Mouse (Mus musculus) MEL (cell line): ENCODE results near the gene Ehbp1l1. TPM values are rescaled to one million over a fixed set of nuclear protein-coding genes. Genes with fewer than 3 reads are reported as not detected.

Source experiments
- DNase-seq: peaks from one replicate; pipeline ENCODE4 v3.0.0; 2011; ENCODE audit warnings: low read depth, low spot score
- H3K27ac ChIP-seq: 2 replicates; pipeline ENCODE4 v1.5.1; 2012; ENCODE audit warnings: low read depth, mild to moderate bottlenecking, control low read depth, low read length, moderate library complexity; ENCODE audit not compliant: control insufficient read depth
- H3K27me3 ChIP-seq, 2 experiments: fragments of 150-350 bp in 1 of 2; sonication (generic) in 1 of 2; 2 replicates each; pipeline ENCODE4 v1.6.1; 2012; ENCODE audit warnings: low read length in 2 of 2, mild to moderate bottlenecking in 2 of 2, improper control_type of control experiment in 1 of 2, moderate library complexity in 1 of 2; ENCODE audit not compliant: insufficient read depth in 2 of 2, control insufficient read depth in 1 of 2
- H3K36me3 ChIP-seq, 2 experiments: 2 replicates each; pipeline ENCODE4 v1.6.1; 2012 to 2014; ENCODE audit warnings: low read length in 2 of 2, improper control_type of control experiment in 1 of 2, inconsistent platforms in 1 of 2, mild to moderate bottlenecking in 1 of 2; ENCODE audit not compliant: insufficient read depth in 2 of 2, control insufficient read depth in 1 of 2
- H3K4me1 ChIP-seq, 2 experiments: fragments of 150-350 bp in 1 of 2; sonication (generic) in 1 of 2; 2 replicates each; pipeline ENCODE4 v1.6.1; 2012; ENCODE audit warnings: low read length in 2 of 2, improper control_type of control experiment in 1 of 2, mild to moderate bottlenecking in 1 of 2; ENCODE audit not compliant: insufficient read depth in 2 of 2, control insufficient read depth in 1 of 2
- H3K4me3 ChIP-seq, 2 experiments: fragments of 150-350 bp in 1 of 2; sonication (generic) in 1 of 2; 2 replicates each; pipeline ENCODE4 v1.5.1; 2012; ENCODE audit warnings: low read depth in 2 of 2, low read length in 2 of 2, mild to moderate bottlenecking in 2 of 2, moderate library complexity in 2 of 2, control low read depth in 1 of 2, improper control_type of control experiment in 1 of 2; ENCODE audit not compliant: control insufficient read depth in 1 of 2, insufficient read depth in 1 of 2
- H3K79me2 ChIP-seq: 2 replicates; pipeline ENCODE4 v1.6.1; 2012; ENCODE audit warnings: mild to moderate bottlenecking, low read length, moderate library complexity; ENCODE audit not compliant: control insufficient read depth, poor library complexity, insufficient read depth
- H3K9ac ChIP-seq: 2 replicates; pipeline ENCODE4 v1.6.1; 2012; ENCODE audit warnings: low read depth, mild to moderate bottlenecking, control low read depth, low read length, moderate library complexity; ENCODE audit not compliant: control insufficient read depth, poor library complexity, severe bottlenecking
- H3K9me3 ChIP-seq: fragments of 150-350 bp; sonication (generic); replicated peaks from 2 replicates; pipeline ENCODE4 v1.6.1; 2012; ENCODE audit warnings: mild to moderate bottlenecking, low read length, improper control_type of control experiment, moderate library complexity; ENCODE audit not compliant: insufficient read depth
- BHLHE40 ChIP-seq: IDR thresholded peaks from 2 replicates; pipeline ENCODE4 v1.6.1; 2012; ENCODE audit warnings: low read depth, mild to moderate bottlenecking, inconsistent platforms, low read length, improper control_type of control experiment, borderline replicate concordance
- CHD2 ChIP-seq: IDR thresholded peaks from 2 replicates; pipeline ENCODE4 v1.6.1; 2011; ENCODE audit warnings: low read length, improper control_type of control experiment
- CTCF ChIP-seq, 3 experiments: IDR thresholded peaks in 2 of 3; conservative IDR thresholded peaks in 1 of 3; 2 replicates each; pipeline ENCODE4 v1.5.1; 2011 to 2012; ENCODE audit warnings: low read length in 3 of 3, low read depth in 2 of 3, mild to moderate bottlenecking in 2 of 3, improper control_type of control experiment in 1 of 3, inconsistent platforms in 1 of 3, mixed read lengths in 1 of 3, moderate library complexity in 1 of 3; ENCODE audit not compliant: control insufficient read depth in 1 of 3, insufficient read depth in 1 of 3, poor library complexity in 1 of 3, severe bottlenecking in 1 of 3
- E2F4 ChIP-seq: IDR thresholded peaks from 2 replicates; pipeline ENCODE4 v1.6.1; 2011; ENCODE audit warnings: low read depth, low read length, improper control_type of control experiment, borderline replicate concordance
- ELF1 ChIP-seq: IDR thresholded peaks from 2 replicates; pipeline ENCODE4 v1.6.1; 2014; ENCODE audit warnings: low read depth, mild to moderate bottlenecking, inconsistent platforms, low read length, improper control_type of control experiment, moderate library complexity
- EP300 ChIP-seq, 2 experiments: IDR thresholded peaks; 2 replicates each; pipeline ENCODE4 v1.6.1; 2011; ENCODE audit warnings: improper control_type of control experiment in 2 of 2, low read length in 2 of 2, low read depth in 1 of 2, mild to moderate bottlenecking in 1 of 2
- ETS1 ChIP-seq: IDR thresholded peaks from 2 replicates; pipeline ENCODE4 v1.6.1; 2012; ENCODE audit warnings: low read depth, mild to moderate bottlenecking, inconsistent platforms, low read length, improper control_type of control experiment, moderate library complexity
- GABPA ChIP-seq: IDR thresholded peaks from 2 replicates; pipeline ENCODE4 v1.6.1; 2012; ENCODE audit warnings: low read depth, mild to moderate bottlenecking, inconsistent platforms, low read length, improper control_type of control experiment, moderate library complexity
- GATA1 ChIP-seq: IDR thresholded peaks from 2 replicates; pipeline ENCODE4 v1.6.1; 2011; ENCODE audit warnings: low read depth, low read length, improper control_type of control experiment
- HCFC1 ChIP-seq: IDR thresholded peaks from 2 replicates; pipeline ENCODE4 v1.6.1; 2012; ENCODE audit warnings: low read depth, mild to moderate bottlenecking, inconsistent platforms, low read length, improper control_type of control experiment, moderate library complexity
- JUND ChIP-seq: IDR thresholded peaks from 2 replicates; pipeline ENCODE4 v1.6.1; 2011; ENCODE audit warnings: low read depth, mild to moderate bottlenecking, improper control_type of control experiment, low read length
- KAT2A ChIP-seq: conservative IDR thresholded peaks from 2 replicates; pipeline ENCODE4 v1.6.1; 2012; ENCODE audit warnings: low read depth, low read length, improper control_type of control experiment, inconsistent platforms
- MXI1 ChIP-seq: IDR thresholded peaks from 2 replicates; pipeline ENCODE4 v1.6.1; 2011; ENCODE audit warnings: mild to moderate bottlenecking, low read depth, low read length, improper control_type of control experiment
- MYC ChIP-seq: IDR thresholded peaks from 2 replicates; pipeline ENCODE4 v1.6.1; 2011; ENCODE audit warnings: low read depth, mild to moderate bottlenecking, low read length, improper control_type of control experiment, moderate library complexity
- NELFE ChIP-seq: IDR thresholded peaks from 2 replicates; pipeline ENCODE4 v1.6.1; 2011; ENCODE audit warnings: low read depth, low read length, improper control_type of control experiment
- NRF1 ChIP-seq: IDR thresholded peaks from 2 replicates; pipeline ENCODE4 v1.6.1; 2014; ENCODE audit warnings: low read depth, mild to moderate bottlenecking, inconsistent platforms, low read length, improper control_type of control experiment, moderate library complexity; ENCODE audit not compliant: poor library complexity, insufficient read depth, severe bottlenecking
- POLR2A ChIP-seq, 2 experiments: IDR thresholded peaks; 2 replicates each; pipeline ENCODE4 v1.6.1; 2011 to 2012; ENCODE audit warnings: low read length in 2 of 2, mild to moderate bottlenecking in 2 of 2, control low read depth in 1 of 2, improper control_type of control experiment in 1 of 2, low read depth in 1 of 2, moderate library complexity in 1 of 2; ENCODE audit not compliant: control insufficient read depth in 1 of 2, insufficient read depth in 1 of 2, poor library complexity in 1 of 2
- POLR2AphosphoS2 ChIP-seq: IDR thresholded peaks from 2 replicates; pipeline ENCODE4 v1.6.1; 2011; ENCODE audit warnings: low read length, improper control_type of control experiment
- POLR2AphosphoS5 ChIP-seq: IDR thresholded peaks from 2 replicates; pipeline ENCODE4 v1.6.1; 2012; ENCODE audit warnings: low read depth, borderline replicate concordance, mild to moderate bottlenecking, inconsistent platforms, low read length, moderate library complexity, mixed read lengths
- SIN3A ChIP-seq: IDR thresholded peaks from 2 replicates; pipeline ENCODE4 v1.6.1; 2012; ENCODE audit warnings: low read length, improper control_type of control experiment, inconsistent platforms
- TCF12 ChIP-seq: IDR thresholded peaks from 2 replicates; pipeline ENCODE4 v1.6.1; 2014; ENCODE audit warnings: low read depth, mild to moderate bottlenecking, inconsistent platforms, low read length, improper control_type of control experiment, moderate library complexity
- USF1 ChIP-seq: IDR thresholded peaks from 2 replicates; pipeline ENCODE4 v1.6.1; 2014; ENCODE audit warnings: low read depth, mild to moderate bottlenecking, inconsistent platforms, low read length, improper control_type of control experiment, moderate library complexity
- ZC3H11A ChIP-seq: IDR thresholded peaks from 2 replicates; pipeline ENCODE4 v1.6.1; 2012; ENCODE audit warnings: low read depth, mild to moderate bottlenecking, inconsistent platforms, low read length, improper control_type of control experiment
- polyA plus RNA-seq, 2 experiments: library from polyadenylated mRNA; stranded (reverse) in 1 of 2; unstranded in 1 of 2; fragments of >175 nt in 1 of 2; fragments of >200 nt in 1 of 2; gene quantifications; 2 replicates each; pipeline versions ENCODE4 v1.2.1 to v1.2.4; 2012; ENCODE audit warnings: low replicate concordance in 2 of 2, low read depth in 1 of 2; ENCODE audit not compliant: insufficient read length in 2 of 2, insufficient read depth in 1 of 2, missing spikeins in 1 of 2
- total RNA-seq: library from RNA; depleted of rRNA; stranded (reverse); fragments of 300-350 nt; gene quantifications from 2 replicates; pipeline ENCODE4 v1.2.3, GENCODE M21; 2012

Gene Ehbp1l1
- total and polyA plus RNA-seq, 3 experiments, result 63.2 to 113 (median 77.3) TPM

GRCm38 (mm10) chr19:5724549-5724941 lies 1.6 kb downstream of the Ehbp1l1 start (continued):
- TF ChIP-seq ETS1, result peak; percentile 92
- no peak for TF ChIP-seq KAT2A
- TF ChIP-seq E2F4, result no peak
- no peak for TF ChIP-seq BHLHE40
- peak; percentile 58 for TF ChIP-seq ELF1
- TF ChIP-seq MYC, result peak; percentile 51; the same call in 1 of the 2 replicates
- 0 out of 2 replicates have a peak, but pooled peaks have one; percentile 5 for TF ChIP-seq HCFC1
- TF ChIP-seq POLR2AphosphoS2, result no peak
- 0 out of 2 replicates have a peak, but pooled peaks have one; percentile 31 for TF ChIP-seq TCF12

- Histone ChIP-seq H3K27me3 (no peaks in the 10 kb centered on the region), H3K9me3 (no peaks in the 10 kb centered on the region), H3K9ac (peak overlapping the region; percentile 32), H3K27ac (peak overlapping the region; percentile 45), H3K36me3 (peaks cover 8 to 34% of the 10 kb centered on the region in 2 experiments), H3K79me2 (peaks cover 39% of the 10 kb centered on the region), H3K4me1 (peaks cover 3 to 38% of the 10 kb centered on the region in 2 experiments; a peak in 3 of 4 replicates), H3K4me3 (peak overlapping the region; percentile 32 to 70)
- no peak for DNase-seq
- TF ChIP-seq CTCF (IDR thresholded peaks at IDR 0.05 in 2 of 3, conservative IDR thresholded peaks at IDR 0.05 in 1 of 3; ENCODE audit: control insufficient read depth in 1 of 3, insufficient read depth in 1 of 3, low read depth in 2 of 3, low read length in 3 of 3, poor library complexity in 1 of 3, severe bottlenecking in 1 of 3) (no peak), NELFE (no peak), JUND (no peak), MXI1 (no peak), GATA1 (no peak), EP300 (IDR thresholded peaks at IDR 0.05; ENCODE audit: low read depth in 1 of 2, low read length in 2 of 2) (no peak), ELF1 (no peak), USF1 (no peak), GABPA (no peak), ZC3H11A (no peak), SIN3A (no peak), CHD2 (no peak), NRF1 (no peak), POLR2AphosphoS5 (no peak), MYC (no peak), BHLHE40 (no peak), E2F4 (no peak), POLR2A (IDR thresholded peaks at IDR 0.05; ENCODE audit: control insufficient read depth in 1 of 2, insufficient read depth in 1 of 2, low read depth in 1 of 2, low read length in 2 of 2, poor library complexity in 1 of 2) (no peak)
Observed at GRCm38 (mm10) chr19:5723934-5724548, 2.1 kb downstream of the Ehbp1l1 start.
